Mouse (Mus musculus) E14TG2a.4 (cell line): ENCODE measurements at regions not wholly inside any gene's neighbourhood (a gene's known extent, or its start where the extent isn't known, plus 50 kb on each side); places are given as distances from the start of the nearest gene placed in this dataset.

Experiments used
- CTCF ChIP-seq: conservative IDR thresholded peaks from 2 replicates; pipeline ENCODE4 v1.5.1; 2014; ENCODE audit warnings: low read length
- NANOG ChIP-seq: IDR thresholded peaks from 2 replicates; pipeline ENCODE4 v1.6.1; 2014; ENCODE audit warnings: borderline replicate concordance, low read length, mixed read lengths

GRCm38 (mm10) chr15:62057449-62057848 is 1134.6 kb upstream of the A1bg start:
- TF ChIP-seq NANOG (no peak), CTCF (no peak)
